Mouse (Mus musculus): ENCODE results near the gene Olfr1441. TPM values are rescaled to one million over a fixed set of nuclear protein-coding genes. Genes with fewer than 3 reads are reported as not detected.

The Olfr1441 gene
- polyA plus RNA-seq, 1 experiment from 2014 or later = not detected

GRCm38 (mm10) chr19:12472381-12472976 is 55.2 kb downstream of the Olfr1441 start:
- peaks cover 8% of the 10 kb centered on the region for H3K4me1 ChIP-seq (ENCODE audit: control insufficient read depth, insufficient read depth, low read depth, low read length)
- H3K9me3 ChIP-seq (ENCODE audit: control insufficient read depth, low read length) = no peaks in the 10 kb centered on the region
- no peak overlapping the region for H3K4me3 ChIP-seq (ENCODE audit: low read length)
- no peak overlapping the region for H3K27ac ChIP-seq (ENCODE audit: low read depth, low read length)
- ATAC-seq = no peak
- no peaks in the 10 kb centered on the region for H3K27me3 ChIP-seq (replicated peaks; ENCODE audit: control insufficient read depth, insufficient read depth, low read length)
- no peak overlapping the region for H3K4me2 ChIP-seq (ENCODE audit: low read length)
- 87% methylated on average over 5 of the region's 5 CpGs for WGBS
- H3K9ac ChIP-seq (ENCODE audit: low read depth, low read length) = no peak overlapping the region
- peaks cover 11% of the 10 kb centered on the region for H3K36me3 ChIP-seq (ENCODE audit: control insufficient read depth, insufficient read depth, low read length)

Other genes with a start within 250 kb of the Olfr1441 start
- gene Olfr1555-ps1, start 247.3 kb upstream of the Olfr1441 start, polyA plus RNA-seq (2015; fragmentation: Nextera tagmentation; extraction: Ambion mirVana) = not detected in 2 replicates
- gene Olfr1431, start 216.8 kb upstream of the Olfr1441 start, polyA plus RNA-seq (2015; fragmentation: Nextera tagmentation; extraction: Ambion mirVana) = not detected in 2 replicates
- gene Olfr1432, start 184.8 kb upstream of the Olfr1441 start, polyA plus RNA-seq (2015; fragmentation: Nextera tagmentation; extraction: Ambion mirVana) = not detected in 2 replicates
- not detected in 2 replicates for gene Olfr262, start 175.8 kb upstream of the Olfr1441 start, polyA plus RNA-seq (2015; fragmentation: Nextera tagmentation; extraction: Ambion mirVana)
- not detected in 2 replicates for gene Olfr235, start 156.4 kb upstream of the Olfr1441 start, polyA plus RNA-seq (2015; fragmentation: Nextera tagmentation; extraction: Ambion mirVana)
- not detected in 2 replicates for gene Olfr1434, start 137.6 kb upstream of the Olfr1441 start, polyA plus RNA-seq (2015; fragmentation: Nextera tagmentation; extraction: Ambion mirVana)
- gene Olfr1436, start 118.3 kb upstream of the Olfr1441 start, polyA plus RNA-seq (2015; fragmentation: Nextera tagmentation; extraction: Ambion mirVana) = not detected in 2 replicates
- not detected in 2 replicates for gene Olfr1437, start 92.3 kb upstream of the Olfr1441 start, polyA plus RNA-seq (2015; fragmentation: Nextera tagmentation; extraction: Ambion mirVana)
- gene Olfr1438-ps1, start 81.5 kb upstream of the Olfr1441 start, polyA plus RNA-seq (2015; fragmentation: Nextera tagmentation; extraction: Ambion mirVana) = not detected in 2 replicates
- gene Olfr1440, start 30.2 kb upstream of the Olfr1441 start, polyA plus RNA-seq (2015; fragmentation: Nextera tagmentation; extraction: Ambion mirVana) = not detected in 2 replicates
- gene Pfpl, start 10.5 kb downstream of the Olfr1441 start, polyA plus RNA-seq (2015; fragmentation: Nextera tagmentation; extraction: Ambion mirVana) = not detected in 2 replicates
- 0.66 and 0.77 TPM in 2 replicates for gene Mpeg1, start 43.3 kb downstream of the Olfr1441 start, polyA plus RNA-seq (2015; fragmentation: Nextera tagmentation; extraction: Ambion mirVana)
- gene Dtx4, start 84.0 kb downstream of the Olfr1441 start, polyA plus RNA-seq (2015; fragmentation: Nextera tagmentation; extraction: Ambion mirVana) = 32.7 and 39.2 TPM in 2 replicates
- gene Fam111a, start 128.3 kb downstream of the Olfr1441 start, polyA plus RNA-seq (2015; fragmentation: Nextera tagmentation; extraction: Ambion mirVana) = 6.2 and 6.9 TPM in 2 replicates
- 0.11 and 0.20 TPM in 2 replicates for gene Gm4952, start 182.5 kb downstream of the Olfr1441 start, polyA plus RNA-seq (2015; fragmentation: Nextera tagmentation; extraction: Ambion mirVana)
- gene Glyat, start 215.9 kb downstream of the Olfr1441 start, polyA plus RNA-seq (2015; fragmentation: Nextera tagmentation; extraction: Ambion mirVana) = not detected in 2 replicates

Data from hindbrain, embryonic 16.5 days (tissue).